Mouse (Mus musculus): ENCODE results near the gene Armh4. TPM values are rescaled to one million over a fixed set of nuclear protein-coding genes. Genes with fewer than 3 reads are reported as not detected.

Armh4 gene
- polyA plus RNA-seq, 1 experiment, result 6.4 TPM

DNA sequence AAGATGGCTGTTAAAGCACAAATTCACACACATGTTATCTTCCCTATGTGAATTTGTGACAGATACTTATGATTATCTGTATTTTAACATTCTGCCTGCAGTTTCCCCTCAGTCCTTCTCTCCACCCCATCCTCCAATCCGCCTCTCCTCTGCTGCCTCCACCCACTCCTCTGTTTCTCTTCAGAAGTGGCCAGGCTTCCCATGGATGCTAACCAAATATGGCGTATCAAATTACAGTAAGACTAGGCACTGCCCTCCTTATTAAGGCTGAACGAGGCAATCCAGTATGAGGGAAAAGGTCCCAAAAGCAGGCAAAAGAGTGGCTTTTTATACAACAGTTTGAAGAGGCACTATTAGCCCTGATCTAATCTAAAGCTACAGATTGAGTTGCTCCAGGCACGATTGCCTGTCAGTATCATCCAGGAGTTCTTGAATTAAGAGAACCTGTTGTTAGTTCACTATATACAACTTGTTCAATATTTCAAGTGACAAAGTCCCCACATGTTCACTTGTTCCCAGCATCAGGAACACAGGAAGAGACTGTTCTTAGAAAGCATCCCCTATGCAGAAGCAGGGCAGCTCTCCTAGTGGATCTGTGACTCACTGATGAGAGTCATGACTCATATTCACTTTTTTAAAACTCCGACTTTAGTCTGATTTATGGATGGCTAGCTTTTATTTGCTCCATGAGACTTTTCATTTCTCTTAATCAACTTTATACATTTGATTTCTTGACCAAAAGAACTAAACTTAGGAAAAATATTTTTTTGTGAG, 103.5 kb downstream of the Armh4 start:
- TF ChIP-seq POLR2A (IDR thresholded peaks at IDR 0.05; ENCODE audit: low read depth, low read length) (no peak), CTCF (conservative IDR thresholded peaks at IDR 0.05; ENCODE audit: insufficient read depth, insufficient read length, low read depth, low read length) (no peak)
- 57% methylated on average over 5 of the region's 5 CpGs for WGBS

DNA sequence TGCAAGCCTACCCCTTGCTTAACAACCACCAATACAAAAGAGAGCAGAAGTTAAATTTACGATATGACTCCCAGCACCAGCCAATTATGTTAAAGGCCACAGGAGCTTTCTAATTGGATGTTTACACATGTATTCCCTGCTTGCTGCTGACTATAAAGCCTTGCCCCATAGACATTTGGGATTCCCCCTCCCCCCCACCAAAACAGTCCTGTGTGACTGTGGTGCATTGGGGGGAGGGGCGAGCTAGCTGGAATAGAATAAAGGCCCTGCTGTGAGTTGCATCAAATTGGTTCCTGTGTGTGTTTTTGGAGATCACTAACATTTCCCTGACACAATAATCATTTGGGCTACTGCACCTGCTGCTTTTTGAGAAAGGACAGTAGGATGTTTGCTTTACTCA, 106.6 kb downstream of the Armh4 start:
- Histone ChIP-seq H3K36me3 (ENCODE audit: control insufficient read depth, insufficient read depth, low read length) (no peaks in the 10 kb centered on the region), H3K27ac (ENCODE audit: insufficient read depth, low read depth, low read length) (no peak overlapping the region), H3K27me3 (replicated peaks; ENCODE audit: control insufficient read depth, insufficient read depth, low read length) (no peaks in the 10 kb centered on the region), H3K4me3 (ENCODE audit: insufficient read depth, low read depth, low read length) (no peak overlapping the region), H3K4me1 (ENCODE audit: control insufficient read depth, insufficient read depth, low read length) (no peaks in the 10 kb centered on the region)
- TF ChIP-seq POLR2A (IDR thresholded peaks at IDR 0.05; ENCODE audit: low read depth, low read length) (no peak), CTCF (conservative IDR thresholded peaks at IDR 0.05; ENCODE audit: insufficient read depth, insufficient read length, low read depth, low read length) (no peak)
- WGBS, result 74% methylated on average over 2 of the region's 2 CpGs
- no peak for DNase-seq

More for the DNA sequence above, 103.5 kb downstream of the Armh4 start:
- no peak for DNase-seq
- no peak overlapping the region for H3K27ac ChIP-seq (ENCODE audit: insufficient read depth, low read depth, low read length)
- H3K36me3 ChIP-seq (ENCODE audit: control insufficient read depth, insufficient read depth, low read length), result no peaks in the 10 kb centered on the region
- H3K4me3 ChIP-seq (ENCODE audit: insufficient read depth, low read depth, low read length), result no peak overlapping the region
- no peaks in the 10 kb centered on the region for H3K27me3 ChIP-seq (replicated peaks; ENCODE audit: control insufficient read depth, insufficient read depth, low read length)
- H3K4me1 ChIP-seq (ENCODE audit: control insufficient read depth, insufficient read depth, low read length), result no peaks in the 10 kb centered on the region

DNA sequence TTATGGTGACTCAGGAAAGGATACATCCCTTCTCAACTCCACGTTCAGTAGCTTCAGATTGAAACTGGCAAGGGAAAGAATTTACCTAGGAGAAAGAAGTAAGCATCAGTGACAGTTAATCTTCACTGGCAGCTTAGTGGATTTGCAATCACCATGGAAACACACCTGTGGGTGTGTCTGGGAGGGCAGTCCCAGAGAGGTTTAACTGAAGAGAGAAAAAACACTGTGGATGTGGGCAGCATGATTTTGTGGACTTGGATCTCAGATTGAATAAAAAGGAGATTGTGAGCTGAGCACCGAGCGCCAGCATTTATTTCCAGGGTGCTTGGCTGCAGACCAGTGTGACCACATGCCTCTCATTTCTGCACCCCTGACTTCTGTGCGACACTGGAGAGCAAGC, 122.7 kb downstream of the Armh4 start:
- no peaks in the 10 kb centered on the region for H3K27me3 ChIP-seq (replicated peaks; ENCODE audit: control insufficient read depth, insufficient read depth, low read length)
- no peaks in the 10 kb centered on the region for H3K36me3 ChIP-seq (ENCODE audit: control insufficient read depth, insufficient read depth, low read length)
- no peaks in the 10 kb centered on the region for H3K4me1 ChIP-seq (ENCODE audit: control insufficient read depth, insufficient read depth, low read length)
- WGBS, result 51% methylated on average over 4 of the region's 4 CpGs
- no peak overlapping the region for H3K4me3 ChIP-seq (ENCODE audit: insufficient read depth, low read depth, low read length)
- no peak overlapping the region for H3K27ac ChIP-seq (ENCODE audit: insufficient read depth, low read depth, low read length)
- DNase-seq, result no peak
- TF ChIP-seq POLR2A (IDR thresholded peaks at IDR 0.05; ENCODE audit: low read depth, low read length) (no peak), CTCF (conservative IDR thresholded peaks at IDR 0.05; ENCODE audit: insufficient read depth, insufficient read length, low read depth, low read length) (no peak)

DNA sequence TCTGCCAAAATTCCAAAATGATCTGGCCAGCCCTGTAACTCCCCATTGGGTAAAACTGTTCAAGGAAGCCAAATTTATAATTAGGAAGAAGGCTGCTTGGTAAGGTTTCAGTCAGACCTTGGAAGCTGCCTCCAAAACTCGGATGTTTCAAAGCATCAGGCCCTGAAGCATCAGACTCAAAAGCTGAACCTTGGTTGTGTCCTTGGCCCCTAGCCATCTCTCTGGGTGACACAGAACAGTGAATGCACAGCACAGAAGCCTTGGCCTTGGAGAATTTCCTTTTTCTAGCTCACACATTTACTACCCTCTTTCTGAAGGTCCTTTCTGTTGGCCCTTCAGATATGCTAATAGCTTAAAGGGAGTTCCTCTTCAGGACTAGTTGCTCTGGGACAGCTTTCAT, 134.0 kb downstream of the Armh4 start:
- no peaks in the 10 kb centered on the region for H3K36me3 ChIP-seq (ENCODE audit: control insufficient read depth, insufficient read depth, low read length)
- H3K4me3 ChIP-seq (ENCODE audit: insufficient read depth, low read depth, low read length), result no peak overlapping the region
- no peaks in the 10 kb centered on the region for H3K4me1 ChIP-seq (ENCODE audit: control insufficient read depth, insufficient read depth, low read length)
- no peak overlapping the region for H3K27ac ChIP-seq (ENCODE audit: insufficient read depth, low read depth, low read length)
- no peak for DNase-seq
- no peaks in the 10 kb centered on the region for H3K27me3 ChIP-seq (replicated peaks; ENCODE audit: control insufficient read depth, insufficient read depth, low read length)
- TF ChIP-seq CTCF (conservative IDR thresholded peaks at IDR 0.05; ENCODE audit: insufficient read depth, insufficient read length, low read depth, low read length), result no peak
- TF ChIP-seq POLR2A (IDR thresholded peaks at IDR 0.05; ENCODE audit: low read depth, low read length), result no peak
- WGBS, result 84% methylated on average over 1 of the region's 1 CpGs

DNA sequence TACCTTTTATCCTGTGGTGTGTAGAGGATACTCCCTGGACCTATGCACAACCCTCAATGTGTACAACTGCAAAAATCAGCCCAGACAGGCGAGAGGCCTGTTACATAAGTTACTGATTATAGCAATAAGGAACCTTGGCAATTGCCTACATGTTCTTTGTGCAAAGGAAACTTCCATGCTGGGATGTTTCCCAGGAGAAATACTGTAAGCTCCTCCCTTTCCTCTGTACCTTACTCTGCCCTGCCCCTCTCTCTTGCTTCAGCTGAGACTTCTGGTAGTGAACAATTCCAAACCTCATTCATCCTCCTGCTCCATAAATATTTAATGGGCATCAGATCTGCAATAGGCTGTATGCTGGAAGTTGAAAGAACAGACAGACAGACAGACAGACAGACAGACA, 145.8 kb downstream of the Armh4 start:
- WGBS, result 43% methylated on average over 1 of the region's 1 CpGs

DNA sequence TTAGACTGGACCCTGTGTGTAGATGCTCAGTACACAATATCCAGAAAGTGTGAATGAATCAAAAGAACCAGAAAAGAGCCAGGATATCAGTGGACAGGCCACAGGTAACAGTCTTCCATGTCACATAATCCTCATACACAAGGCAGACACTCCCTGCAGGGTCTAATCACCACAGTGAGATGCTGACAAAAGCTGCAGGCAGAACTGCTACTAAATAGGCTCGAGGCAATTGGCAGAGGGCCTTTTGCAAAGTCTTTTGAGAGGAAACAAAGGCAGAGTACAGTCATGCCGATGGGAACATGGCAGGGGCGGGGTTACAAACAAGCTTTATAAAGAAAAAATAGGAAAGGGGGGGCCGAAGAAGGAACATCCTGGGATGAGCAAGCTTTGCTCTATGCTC, 157.1 kb downstream of the Armh4 start:
- H3K4me1 ChIP-seq (ENCODE audit: control insufficient read depth, insufficient read depth, low read length), result no peaks in the 10 kb centered on the region
- TF ChIP-seq CTCF (conservative IDR thresholded peaks at IDR 0.05; ENCODE audit: insufficient read depth, insufficient read length, low read depth, low read length), result no peak
- TF ChIP-seq POLR2A (IDR thresholded peaks at IDR 0.05; ENCODE audit: low read depth, low read length), result no peak
- H3K36me3 ChIP-seq (ENCODE audit: control insufficient read depth, insufficient read depth, low read length), result no peaks in the 10 kb centered on the region
- no peak for DNase-seq
- no peaks in the 10 kb centered on the region for H3K27me3 ChIP-seq (replicated peaks; ENCODE audit: control insufficient read depth, insufficient read depth, low read length)
- WGBS, result 65% methylated on average over 4 of the region's 4 CpGs
- H3K4me3 ChIP-seq (ENCODE audit: insufficient read depth, low read depth, low read length), result no peak overlapping the region
- no peak overlapping the region for H3K27ac ChIP-seq (ENCODE audit: insufficient read depth, low read depth, low read length)

More for the DNA sequence above, 145.8 kb downstream of the Armh4 start:
- Histone ChIP-seq H3K36me3 (ENCODE audit: control insufficient read depth, insufficient read depth, low read length) (no peaks in the 10 kb centered on the region), H3K4me1 (ENCODE audit: control insufficient read depth, insufficient read depth, low read length) (no peaks in the 10 kb centered on the region), H3K27ac (ENCODE audit: insufficient read depth, low read depth, low read length) (no peak overlapping the region), H3K4me3 (ENCODE audit: insufficient read depth, low read depth, low read length) (no peak overlapping the region), H3K27me3 (replicated peaks; ENCODE audit: control insufficient read depth, insufficient read depth, low read length) (no peaks in the 10 kb centered on the region)
- DNase-seq, result no peak
- TF ChIP-seq POLR2A (IDR thresholded peaks at IDR 0.05; ENCODE audit: low read depth, low read length) (no peak), CTCF (conservative IDR thresholded peaks at IDR 0.05; ENCODE audit: insufficient read depth, insufficient read length, low read depth, low read length) (no peak)

Other genes starting within 250 kb of the Armh4 start
- gene Olfr722, start 118.6 kb upstream of the Armh4 start, polyA plus RNA-seq (2012; rRNA removed), result not detected in 2 replicates
- gene Olfr723, start 148.4 kb upstream of the Armh4 start, polyA plus RNA-seq (2012; rRNA removed), result not detected in 2 replicates
- not detected in 2 replicates for gene Olfr724, start 179.9 kb upstream of the Armh4 start, polyA plus RNA-seq (2012; rRNA removed)

All from kidney, adult 2 months (tissue).